Mouse (Mus musculus) intestine, embryonic 16.5 days (tissue): ENCODE results near the gene Mme. TPM values are rescaled to one million over a fixed set of nuclear protein-coding genes. Genes with fewer than 3 reads are reported as not detected.

ENCODE experiments used
- ATAC-seq: fragments of 200-750 bp; cut with Nextera tagmentation; 2 replicates; pipeline ENCODE4 v1.8.0; 2017; ENCODE audit warnings: moderate TSS enrichment, moderate library complexity
- H3K27ac ChIP-seq: fragments of 300-500 bp; sonication (generic); 2 replicates; pipeline ENCODE4 v1.5.1; 2014; ENCODE audit warnings: mild to moderate bottlenecking, low read length
- H3K27me3 ChIP-seq: fragments of 300-500 bp; sonication (generic); replicated peaks from 2 replicates; pipeline ENCODE4 v1.6.1; 2014; ENCODE audit warnings: low read length, control low read depth, mixed read lengths; ENCODE audit not compliant: control insufficient read depth, insufficient read depth
- H3K36me3 ChIP-seq: fragments of 300-500 bp; sonication (generic); 2 replicates; pipeline ENCODE4 v1.6.1; 2014; ENCODE audit warnings: low read length, control low read depth; ENCODE audit not compliant: control insufficient read depth, insufficient read depth
- H3K4me1 ChIP-seq: fragments of 300-500 bp; sonication (generic); 2 replicates; pipeline ENCODE4 v1.6.1; 2014; ENCODE audit warnings: low read length, control low read depth, mixed read lengths; ENCODE audit not compliant: control insufficient read depth, insufficient read depth
- H3K4me2 ChIP-seq: fragments of 300-500 bp; sonication (generic); 2 replicates; pipeline ENCODE4 v1.6.1; 2014; ENCODE audit warnings: low read depth, low read length, control low read depth
- H3K4me3 ChIP-seq: fragments of 300-500 bp; sonication (generic); 2 replicates; pipeline ENCODE4 v1.5.1; 2014; ENCODE audit warnings: mild to moderate bottlenecking, low read length
- H3K9ac ChIP-seq: fragments of 300-500 bp; sonication (generic); 2 replicates; pipeline ENCODE4 v1.6.1; 2014; ENCODE audit warnings: low read depth, low read length
- H3K9me3 ChIP-seq: fragments of 300-500 bp; sonication (generic); 2 replicates; pipeline ENCODE4 v1.6.1; 2016; ENCODE audit warnings: low read length, control low read depth; ENCODE audit not compliant: control insufficient read depth
- WGBS: fragments of 180-500 bp; shearing (Covaris S2); extraction: QIAGEN DNeasy Blood & Tissue Kit; methylation state at CpG from one replicate; pipeline ENCODE4 v1.1.7; 2014; 5-methylcytosine and 5-hydroxymethylcytosine counted together
- polyA plus RNA-seq: library from polyadenylated mRNA; unstranded; fragments of >200 nt; fragmentation: Nextera tagmentation; extraction: Ambion mirVana; gene quantifications from 2 replicates; pipeline ENCODE4 v1.2.1, GENCODE M21; 2015

Gene Mme
- 12.9 and 21.9 TPM in 2 replicates for polyA plus RNA-seq

GRCm38 (mm10) chr3:63241099-63241587 is at the start of gene Mme:
Mme (plus strand) TSS chr3:63241537.
- Histone ChIP-seq H3K4me1 (no peaks in the 10 kb centered on the region), H3K36me3 (no peaks in the 10 kb centered on the region), H3K9me3 (no peaks in the 10 kb centered on the region), H3K27me3 (no peaks in the 10 kb centered on the region), H3K27ac (no peak within 1 kb of the TSS), H3K9ac (no peak within 1 kb of the TSS), H3K4me2 (no peak within 1 kb of the TSS), H3K4me3 (no peak within 1 kb of the TSS)
- WGBS = 76% methylated on average over 7 of the region's 7 CpGs
- no peak for ATAC-seq

- Histone ChIP-seq H3K4me1 (no peaks in the 10 kb centered on the region), H3K36me3 (no peaks in the 10 kb centered on the region), H3K27me3 (no peaks in the 10 kb centered on the region), H3K4me2 (no peak overlapping the region), H3K9ac (no peak overlapping the region), H3K27ac (no peak overlapping the region), H3K9me3 (no peaks in the 10 kb centered on the region), H3K4me3 (no peak overlapping the region)
- no peak for ATAC-seq
- WGBS = 67% methylated on average over 3 of the region's 3 CpGs
These were observed 44.8 kb upstream of the Mme start for GRCm38 (mm10) chr3:63196565-63196964.

DNA sequence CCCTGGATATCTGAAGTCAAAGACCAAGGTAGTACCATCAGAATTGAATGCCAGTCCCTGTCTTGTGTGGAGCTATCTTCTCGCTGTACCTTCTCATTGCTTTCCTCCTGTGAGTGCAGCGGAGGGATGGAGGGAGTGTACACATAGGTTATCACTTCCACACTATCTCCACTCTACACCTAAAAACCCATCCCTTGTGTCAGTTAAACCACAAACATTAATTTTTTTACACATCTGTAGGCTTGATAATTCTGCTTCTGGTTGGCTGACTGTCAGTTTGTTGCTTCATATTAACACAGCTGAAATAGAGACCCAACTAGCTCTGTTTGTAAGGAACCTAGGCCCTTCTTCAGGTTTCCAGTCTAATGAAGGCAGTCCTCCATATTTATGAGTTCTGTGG is 43.3 kb upstream of the Mme start:
- H3K27me3 ChIP-seq = no peaks in the 10 kb centered on the region
- no peak overlapping the region for H3K4me3 ChIP-seq
- ATAC-seq = no peak
- no peak overlapping the region for H3K4me2 ChIP-seq
- H3K9ac ChIP-seq = no peak overlapping the region
- no peak overlapping the region for H3K27ac ChIP-seq
- 88% methylated on average over 2 of the region's 2 CpGs for WGBS
- no peaks in the 10 kb centered on the region for H3K4me1 ChIP-seq
- no peaks in the 10 kb centered on the region for H3K36me3 ChIP-seq
- H3K9me3 ChIP-seq = no peaks in the 10 kb centered on the region

GRCm38 (mm10) chr3:63221867-63222591 is 19.3 kb upstream of the Mme start:
- no peak overlapping the region for H3K4me2 ChIP-seq
- H3K4me1 ChIP-seq = no peaks in the 10 kb centered on the region
- no peak overlapping the region for H3K4me3 ChIP-seq
- WGBS = 67% methylated on average over 4 of the region's 4 CpGs
- H3K9me3 ChIP-seq = no peaks in the 10 kb centered on the region
- no peaks in the 10 kb centered on the region for H3K36me3 ChIP-seq
- ATAC-seq = no peak
- H3K27ac ChIP-seq = no peak overlapping the region
- H3K27me3 ChIP-seq = no peaks in the 10 kb centered on the region
- no peak overlapping the region for H3K9ac ChIP-seq

DNA sequence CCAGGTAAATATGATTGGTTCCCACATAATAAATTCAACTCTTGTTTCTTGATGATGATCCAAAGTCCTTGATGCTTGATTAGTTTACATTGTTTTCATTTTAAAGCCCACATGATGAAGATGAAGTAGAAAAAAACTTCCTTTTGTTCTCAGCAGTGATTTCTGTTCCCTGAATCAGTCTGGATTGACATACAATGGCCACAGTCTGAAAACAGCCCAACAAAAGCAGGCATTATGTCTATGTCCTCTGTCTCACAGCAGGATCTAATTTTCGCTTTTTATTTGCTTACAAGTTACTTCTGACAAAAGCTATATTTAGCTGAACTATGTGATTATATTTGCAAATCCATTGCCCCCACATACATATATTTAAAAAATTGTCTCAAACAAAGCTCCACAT is 17.7 kb upstream of the Mme start:
- H3K27ac ChIP-seq = no peak overlapping the region
- H3K27me3 ChIP-seq = no peaks in the 10 kb centered on the region
- no peaks in the 10 kb centered on the region for H3K36me3 ChIP-seq
- no peaks in the 10 kb centered on the region for H3K4me1 ChIP-seq
- no peak overlapping the region for H3K4me3 ChIP-seq
- no peak overlapping the region for H3K4me2 ChIP-seq
- WGBS = 66% methylated on average over 1 of the region's 1 CpGs
- H3K9me3 ChIP-seq = no peaks in the 10 kb centered on the region
- no peak overlapping the region for H3K9ac ChIP-seq
- no peak for ATAC-seq

GRCm38 (mm10) chr3:63235957-63236356 is 5.4 kb upstream of the Mme start:
- Histone ChIP-seq H3K36me3 (no peaks in the 10 kb centered on the region), H3K27me3 (no peaks in the 10 kb centered on the region), H3K9ac (no peak overlapping the region), H3K4me2 (no peak overlapping the region), H3K4me1 (no peaks in the 10 kb centered on the region), H3K4me3 (no peak overlapping the region), H3K27ac (no peak overlapping the region), H3K9me3 (no peaks in the 10 kb centered on the region)
- no peak for ATAC-seq
- WGBS = 66% methylated on average over 2 of the region's 2 CpGs

DNA sequence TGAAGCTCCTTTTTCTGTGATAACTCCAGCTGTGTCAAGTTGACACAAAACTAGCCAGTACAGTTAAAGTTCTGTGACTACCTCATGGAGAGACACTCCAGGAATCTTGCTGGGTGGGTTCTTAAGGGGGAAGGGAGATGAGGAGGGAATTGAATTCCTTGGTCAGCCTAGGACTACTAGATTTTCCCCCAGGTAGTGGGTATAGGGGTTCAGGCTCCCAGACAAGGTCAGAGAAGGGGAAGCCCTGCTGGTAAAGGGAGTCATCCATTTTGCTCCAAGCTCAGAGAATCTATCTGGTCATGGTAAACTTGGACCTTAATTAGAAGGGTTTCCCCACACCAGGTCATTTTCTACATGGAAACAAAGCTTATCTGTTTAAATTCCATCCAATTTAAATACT is 2.4 kb downstream of the Mme start:
- Histone ChIP-seq H3K4me2 (no peak overlapping the region), H3K36me3 (no peaks in the 10 kb centered on the region), H3K9me3 (no peaks in the 10 kb centered on the region), H3K4me1 (no peaks in the 10 kb centered on the region), H3K27me3 (no peaks in the 10 kb centered on the region), H3K4me3 (no peak overlapping the region), H3K9ac (no peak overlapping the region), H3K27ac (no peak overlapping the region)
- ATAC-seq = no peak

- 79% methylated on average over 2 of the region's 2 CpGs for WGBS
- ATAC-seq = no peak
These were observed 30.8 kb downstream of the Mme start for GRCm38 (mm10) chr3:63272091-63272490.

GRCm38 (mm10) chr3:63294316-63294715 is 53.0 kb downstream of the Mme start:
- no peak overlapping the region for H3K4me2 ChIP-seq
- H3K27me3 ChIP-seq = no peaks in the 10 kb centered on the region
- H3K4me3 ChIP-seq = no peak overlapping the region
- no peaks in the 10 kb centered on the region for H3K4me1 ChIP-seq
- no peak overlapping the region for H3K27ac ChIP-seq
- no peaks in the 10 kb centered on the region for H3K9me3 ChIP-seq
- H3K9ac ChIP-seq = no peak overlapping the region
- 70% methylated on average over 6 of the region's 6 CpGs for WGBS
- H3K36me3 ChIP-seq = no peaks in the 10 kb centered on the region
- ATAC-seq = no peak

More at GRCm38 (mm10) chr3:63272091-63272490, 30.8 kb downstream of the Mme start:
- no peak overlapping the region for H3K4me3 ChIP-seq
- H3K9me3 ChIP-seq = no peaks in the 10 kb centered on the region
- no peak overlapping the region for H3K9ac ChIP-seq
- H3K27ac ChIP-seq = no peak overlapping the region
- no peaks in the 10 kb centered on the region for H3K27me3 ChIP-seq
- no peak overlapping the region for H3K4me2 ChIP-seq
- no peaks in the 10 kb centered on the region for H3K4me1 ChIP-seq
- H3K36me3 ChIP-seq = no peaks in the 10 kb centered on the region

DNA sequence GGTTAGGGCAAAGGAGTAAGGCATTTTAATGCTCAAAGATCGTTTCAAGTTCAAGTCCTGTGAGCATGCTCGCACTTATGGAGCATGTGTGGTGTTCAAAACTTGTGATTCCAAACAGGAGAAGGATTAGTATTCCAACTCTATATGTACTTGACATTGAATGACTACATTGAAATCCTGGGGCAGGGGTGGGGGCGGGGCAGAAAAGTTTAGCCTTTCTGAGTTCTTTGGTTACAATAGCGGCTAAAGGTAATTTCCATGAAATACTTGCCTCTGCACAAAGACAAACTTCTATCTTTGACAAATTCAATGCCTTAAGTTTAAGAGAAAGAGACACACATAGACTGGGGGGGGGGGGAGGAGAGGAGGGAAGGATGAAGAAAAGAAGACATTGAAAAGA is 53.5 kb downstream of the Mme start:
- Histone ChIP-seq H3K4me1 (no peaks in the 10 kb centered on the region), H3K4me3 (peak overlapping the region; percentile 72), H3K36me3 (no peaks in the 10 kb centered on the region), H3K9me3 (no peaks in the 10 kb centered on the region), H3K9ac (no peak overlapping the region), H3K27ac (no peak overlapping the region), H3K27me3 (no peaks in the 10 kb centered on the region), H3K4me2 (peak overlapping the region; percentile 99)
- no peak for ATAC-seq
- WGBS = 51% methylated on average over 4 of the region's 4 CpGs
